Mouse (Mus musculus): ENCODE measurements around the gene Tmco4.

Tmco4 gene

GRCm38 (mm10) chr4:139092356-139093195 is 119.9 kb downstream of the Tmco4 start, which contains the start of gene Nbl1:
Gene Nbl1, minus strand, starts transcription at chr4:139092993.
- no peak for DNase-seq (ENCODE audit: low read depth)

DNA sequence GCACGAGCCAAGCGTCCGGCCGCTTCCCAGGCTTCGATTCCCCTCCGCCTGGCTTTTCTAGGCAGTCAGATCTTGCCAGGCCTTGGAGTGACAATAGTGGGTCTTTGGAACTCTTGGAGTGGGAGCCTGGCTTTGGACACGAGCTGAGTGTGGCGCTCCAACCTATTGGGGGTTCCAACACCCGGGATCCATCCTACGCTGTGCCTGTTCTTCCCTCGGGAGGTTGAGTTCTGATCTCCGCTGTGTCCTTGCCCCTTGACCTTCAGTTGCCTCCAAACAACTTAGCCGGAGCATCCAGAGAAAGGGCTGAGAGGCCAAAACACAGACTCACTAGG is 120.5 kb downstream of the Tmco4 start:
- no peak for DNase-seq (ENCODE audit: low read depth)

DNA sequence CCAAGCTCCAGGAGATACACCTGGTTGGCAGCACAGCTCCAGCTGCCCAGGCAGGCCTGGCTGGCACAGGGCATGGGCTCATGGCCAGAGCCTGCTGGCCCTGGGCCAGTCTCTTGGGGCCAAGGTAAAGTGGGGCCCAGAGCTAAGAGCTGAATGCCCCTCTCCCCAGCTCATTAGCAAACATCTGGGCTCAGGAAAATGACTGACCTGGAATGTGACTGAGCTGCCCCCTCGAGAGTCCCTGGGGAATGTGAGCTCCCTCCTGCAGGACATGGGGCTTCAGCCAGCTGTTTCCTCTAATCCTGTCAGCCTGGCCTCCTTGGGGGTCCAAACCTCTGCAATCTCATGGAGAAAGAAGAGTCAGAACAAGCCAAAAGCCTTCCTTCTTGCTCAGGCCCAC is 122.7 kb downstream of the Tmco4 start:
- no peak for DNase-seq (ENCODE audit: low read depth)

DNA sequence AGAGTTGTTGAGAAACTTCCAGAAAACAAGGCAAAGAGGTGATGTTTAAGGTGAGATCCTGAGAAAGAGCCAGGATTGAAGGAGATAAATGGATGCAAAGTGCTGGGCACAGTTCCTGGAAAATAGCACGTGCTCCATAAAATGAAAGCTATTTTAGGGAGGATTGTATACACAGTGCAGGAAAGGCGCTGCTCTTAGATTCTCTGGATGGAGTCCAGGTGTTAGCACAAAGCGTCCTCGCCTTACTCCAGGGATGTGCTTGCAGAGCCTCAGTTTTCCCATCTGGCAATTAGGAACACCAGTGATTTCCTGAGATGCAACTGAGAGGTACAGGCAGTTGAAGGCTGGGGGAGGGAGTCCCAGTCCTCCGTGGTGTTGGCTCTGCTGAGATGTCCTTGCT is 123.5 kb downstream of the Tmco4 start:
- no peak for DNase-seq (ENCODE audit: low read depth)

GRCm38 (mm10) chr4:139100326-139100725 is 127.6 kb downstream of the Tmco4 start:
- no peak for DNase-seq (ENCODE audit: low read depth)

DNA sequence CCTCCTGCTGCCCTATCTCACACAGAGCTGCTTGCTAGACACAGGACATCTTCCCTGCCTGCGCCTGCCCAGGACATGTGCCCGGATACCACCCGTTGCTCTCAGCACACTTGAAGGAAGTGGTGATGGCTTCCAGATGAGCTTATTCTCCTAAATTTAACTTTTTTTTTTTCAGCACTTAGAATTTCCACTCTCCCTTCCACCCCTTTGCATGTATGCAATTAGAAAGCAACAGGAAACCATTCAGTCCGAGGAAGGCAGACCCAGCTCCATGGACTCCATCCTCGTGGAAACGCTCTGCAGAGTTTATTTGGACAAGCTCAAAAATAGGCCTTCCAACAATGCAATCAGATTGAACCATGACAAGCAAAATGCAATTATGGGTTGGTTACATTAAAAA is 128.9 kb downstream of the Tmco4 start:
- DNase-seq (ENCODE audit: low read depth) = no peak

DNA sequence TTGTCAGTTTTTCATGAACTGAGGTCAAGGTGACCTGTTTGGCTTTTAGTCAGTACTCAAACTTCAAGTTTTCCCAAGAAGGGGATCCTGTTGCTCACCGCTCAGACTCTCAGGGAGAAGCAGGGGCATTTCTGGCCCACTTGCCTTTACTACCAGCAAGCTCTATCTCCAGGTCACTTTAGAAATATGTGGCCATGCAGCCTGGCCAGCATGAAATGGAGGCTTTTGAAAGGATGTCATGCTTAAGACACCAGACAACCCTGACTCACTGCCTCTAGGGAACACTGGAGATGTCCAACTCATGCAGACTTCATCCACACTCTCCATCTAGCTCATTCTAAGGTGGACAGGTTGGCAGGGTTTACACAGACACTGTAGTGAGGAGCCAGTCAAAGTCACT is 132.8 kb downstream of the Tmco4 start:
- no peak for DNase-seq (ENCODE audit: low read depth)
